Mouse (Mus musculus): ENCODE results near the gene Gm7544.
"Not testable (repeated sequence)": the region's sequence is repeated elsewhere in the genome, so short reads cannot be mapped to it uniquely, and the experiment has no call there.

Gene Gm7544

DNA sequence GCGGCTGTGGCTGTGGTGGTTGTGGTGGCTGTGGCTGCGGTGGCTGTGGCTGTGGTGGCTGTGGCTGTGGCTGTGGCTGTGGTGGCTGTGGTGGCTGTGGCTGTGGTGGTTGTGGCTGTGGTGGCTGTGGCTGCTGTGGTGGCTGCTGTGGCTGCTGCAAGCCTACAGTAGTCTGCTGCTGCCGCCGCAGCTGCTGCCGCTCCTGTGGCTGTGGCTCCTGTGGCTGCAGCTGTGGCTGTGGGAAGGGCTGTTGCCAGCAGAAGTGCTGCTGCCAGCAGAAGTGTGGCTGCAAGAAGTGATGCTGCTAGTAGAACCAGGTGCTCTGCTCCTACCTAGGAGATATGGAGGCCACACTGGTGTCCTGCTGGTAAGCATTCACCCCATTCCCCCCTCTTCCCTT, 42.4 kb downstream of the Gm7544 start:
- CTCF ChIA-PET: not testable (repeated sequence)

DNA sequence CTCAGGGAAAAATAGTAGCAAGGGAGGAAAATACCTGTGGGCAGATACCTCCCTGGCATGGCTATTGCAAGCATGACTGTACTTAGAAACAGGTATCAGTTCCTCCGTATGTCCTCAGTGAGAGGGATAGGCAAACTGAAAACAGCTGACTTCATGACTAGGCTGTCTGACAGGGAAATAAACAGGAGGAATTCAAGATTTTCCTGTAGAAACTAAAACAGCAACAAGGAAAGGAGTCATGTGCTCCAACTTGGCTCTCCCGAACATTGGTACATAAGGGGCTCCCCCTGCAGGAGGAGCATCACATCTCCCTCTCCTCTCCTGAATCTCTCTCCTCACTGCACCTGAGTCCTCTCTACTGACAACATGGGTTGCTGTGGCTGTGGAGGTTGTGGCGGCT, 42.8 kb downstream of the Gm7544 start, which contains the start of gene A030005L19Rik:
TSS of gene A030005L19Rik (plus strand) at position 301 of the 400 bp plus-strand sequence.
- CTCF ChIA-PET: no interaction called here

DNA sequence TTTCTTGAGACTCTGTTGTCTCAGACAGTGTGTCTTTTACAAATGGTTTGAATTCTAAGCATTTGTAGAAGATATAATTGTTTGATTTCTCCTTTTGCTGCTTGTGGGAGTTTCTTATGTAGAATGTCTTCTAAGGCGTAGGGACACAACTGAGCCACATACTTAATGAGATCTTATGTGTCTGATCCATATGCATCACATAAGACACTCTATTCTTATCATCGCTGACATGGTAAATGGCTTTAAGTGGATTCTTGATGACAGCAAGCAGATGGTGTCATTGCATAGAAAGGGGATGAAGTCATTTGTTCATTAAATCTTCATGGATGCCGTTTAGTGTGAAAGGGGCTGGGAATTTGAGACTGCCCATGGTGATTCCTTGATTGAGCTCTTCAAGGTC, 49.9 kb downstream of the Gm7544 start:
- CTCF ChIA-PET: no interaction called here
